Mouse (Mus musculus) lung, embryonic 16.5 days (tissue): Measurements from ENCODE around the gene Nim1k. TPM values are rescaled to one million over a fixed set of nuclear protein-coding genes. Genes with fewer than 3 reads are reported as not detected.

Source experiments
- ATAC-seq: fragments of 200-750 bp; cut with Nextera tagmentation; 2 replicates; pipeline ENCODE4 v1.8.0; 2017; ENCODE audit warnings: low read depth, mild to moderate bottlenecking, moderate library complexity
- H3K27ac ChIP-seq: fragments of 300-500 bp; sonication (generic); 2 replicates; pipeline ENCODE4 v1.5.1; 2014; ENCODE audit warnings: mild to moderate bottlenecking, control low read depth, low read length
- H3K27me3 ChIP-seq: fragments of 300-500 bp; sonication (generic); 2 replicates; pipeline ENCODE4 v1.6.1; 2014; ENCODE audit warnings: low read depth, low read length, mixed read lengths; ENCODE audit not compliant: control insufficient read depth, insufficient read depth
- H3K36me3 ChIP-seq: fragments of 300-500 bp; sonication (generic); 2 replicates; pipeline ENCODE4 v1.6.1; 2014; ENCODE audit warnings: low read length; ENCODE audit not compliant: control insufficient read depth, insufficient read depth
- H3K4me1 ChIP-seq: fragments of 300-500 bp; sonication (generic); replicated peaks from 2 replicates; pipeline ENCODE4 v1.6.1; 2014; ENCODE audit warnings: low read length, mixed read lengths; ENCODE audit not compliant: control insufficient read depth, insufficient read depth
- H3K4me2 ChIP-seq: fragments of 300-500 bp; sonication (generic); 2 replicates; pipeline ENCODE4 v1.6.1; 2014; ENCODE audit warnings: low read depth, low read length, control low read depth
- H3K4me3 ChIP-seq: fragments of 300-500 bp; sonication (generic); 2 replicates; pipeline ENCODE4 v1.5.1; 2014; ENCODE audit warnings: mild to moderate bottlenecking, low read length, control low read depth
- H3K9ac ChIP-seq: fragments of 300-500 bp; sonication (generic); 2 replicates; pipeline ENCODE4 v1.6.1; 2014; ENCODE audit warnings: low read length, control low read depth
- H3K9me3 ChIP-seq: fragments of 300-500 bp; sonication (generic); 2 replicates; pipeline ENCODE4 v1.6.1; 2016; ENCODE audit warnings: low read length; ENCODE audit not compliant: control insufficient read depth
- WGBS: fragments of 180-500 bp; shearing (Covaris S2); extraction: QIAGEN DNeasy Blood & Tissue Kit; methylation state at CpG from one replicate; pipeline ENCODE4 v1.1.7; 2014; 5-methylcytosine and 5-hydroxymethylcytosine counted together
- polyA plus RNA-seq: library from polyadenylated mRNA; unstranded; fragments of >200 nt; fragmentation: Nextera tagmentation; extraction: Ambion mirVana; gene quantifications from 2 replicates; pipeline ENCODE4 v1.2.1, GENCODE M21; 2015

Gene Nim1k
- polyA plus RNA-seq, 1 experiment from 2014 or later: 0.99 TPM

DNA sequence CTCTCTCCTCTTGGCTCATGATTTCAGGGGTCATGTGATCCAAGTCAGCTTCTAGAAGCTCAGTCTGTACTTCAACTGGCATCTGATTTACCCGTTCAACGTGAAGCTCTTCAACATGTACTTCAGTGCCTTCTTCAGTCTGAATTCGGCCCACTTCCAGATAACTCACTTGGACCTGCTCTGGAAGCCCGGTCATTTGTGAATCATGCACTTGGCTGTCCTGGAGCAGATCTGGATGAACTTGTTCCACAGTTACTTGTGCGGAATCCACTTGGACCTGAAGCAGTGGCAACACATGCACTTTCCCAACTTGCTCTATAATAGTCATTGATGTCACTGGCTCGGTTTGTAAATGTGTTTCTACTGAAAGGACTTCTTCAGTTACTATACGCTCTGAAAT, 10.8 kb upstream of the Nim1k start:
- Histone ChIP-seq H3K9ac (no peak overlapping the region), H3K4me3 (no peak overlapping the region), H3K9me3 (no peaks in the 10 kb centered on the region), H3K27me3 (no peaks in the 10 kb centered on the region), H3K36me3 (peaks cover 32% of the 10 kb centered on the region), H3K4me1 (no peaks in the 10 kb centered on the region), H3K4me2 (no peak overlapping the region), H3K27ac (no peak overlapping the region)
- ATAC-seq: no peak
- WGBS: 78% methylated on average over 7 of the region's 7 CpGs

DNA sequence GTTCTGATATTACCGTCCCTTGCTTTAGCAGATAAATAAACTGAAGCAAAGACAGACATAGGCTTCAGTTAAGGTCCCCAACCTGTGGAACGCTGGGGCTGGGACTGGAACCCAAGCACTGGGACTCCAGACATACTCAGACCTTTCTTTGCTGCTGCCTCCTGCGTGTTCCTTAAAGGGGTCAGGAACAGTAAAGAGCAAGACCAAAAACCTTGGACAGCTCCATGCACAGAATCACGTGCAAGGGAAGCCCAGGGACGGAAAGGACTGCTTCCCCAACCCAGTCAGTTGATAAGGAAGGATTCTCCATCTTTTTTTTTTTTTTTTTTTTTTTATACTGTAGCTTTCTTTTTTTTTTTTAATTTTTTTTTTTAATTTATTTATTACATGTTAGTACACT, 1.1 kb upstream of the Nim1k start:
- Histone ChIP-seq H3K4me2 (no peak overlapping the region), H3K27me3 (no peaks in the 10 kb centered on the region), H3K36me3 (no peaks in the 10 kb centered on the region), H3K9me3 (no peaks in the 10 kb centered on the region), H3K9ac (no peak overlapping the region), H3K4me1 (peaks cover 11% of the 10 kb centered on the region), H3K4me3 (no peak overlapping the region), H3K27ac (no peak overlapping the region)
- ATAC-seq: no peak
- WGBS: 25% methylated on average over 5 of the region's 5 CpGs

DNA sequence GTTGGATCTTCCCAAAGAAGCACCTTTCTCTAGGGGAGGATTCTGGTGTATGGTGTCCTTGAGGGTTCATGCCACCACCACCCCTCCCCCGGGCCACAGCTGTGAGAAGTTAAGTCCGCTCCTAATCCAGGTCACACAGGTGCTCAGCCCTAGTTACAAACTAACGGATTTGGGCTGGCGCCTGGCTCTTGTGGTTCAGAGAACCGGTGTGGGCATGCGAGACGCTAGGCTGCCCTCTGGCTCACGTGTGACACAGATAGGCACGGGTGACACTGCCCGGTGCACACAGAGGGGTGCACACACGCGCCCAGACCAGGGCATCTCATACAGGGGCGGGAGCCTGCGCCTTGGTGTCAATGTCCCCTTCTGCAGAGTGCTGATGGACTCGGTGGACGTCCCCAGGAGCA, 538 bp downstream of the Nim1k start:
- Histone ChIP-seq H3K36me3 (no peaks in the 10 kb centered on the region), H3K9ac (peak overlapping the region; percentile 76), H3K4me2 (peak overlapping the region; percentile 95), H3K4me3 (peak overlapping the region; percentile 64), H3K27ac (no peak overlapping the region), H3K4me1 (peaks cover 11% of the 10 kb centered on the region), H3K27me3 (no peaks in the 10 kb centered on the region), H3K9me3 (no peaks in the 10 kb centered on the region)
- peak; percentile 50 for ATAC-seq
- WGBS: 2% methylated on average over 16 of the region's 16 CpGs

DNA sequence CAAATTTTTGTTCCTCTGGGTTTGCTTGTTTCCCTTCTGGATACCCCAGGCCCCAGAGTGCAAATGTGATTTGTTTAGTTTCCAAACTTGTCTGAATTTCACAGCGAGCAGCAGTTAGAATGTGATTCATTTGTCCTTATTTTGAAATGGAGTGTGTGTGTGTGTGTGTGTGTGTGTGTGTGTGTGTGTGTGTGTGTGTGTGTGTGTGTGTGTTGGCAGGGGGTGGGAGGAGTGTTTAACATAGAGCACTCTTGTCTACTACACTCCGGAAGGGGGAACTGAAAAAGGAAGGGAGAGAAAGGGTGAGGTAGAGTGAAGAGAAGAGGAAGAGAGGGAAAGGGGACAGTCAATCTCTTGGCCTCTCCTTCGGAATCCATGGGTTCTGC, 1.1 kb downstream of the Nim1k start:
- peak overlapping the region; percentile 95; the same call in 1 of the 2 replicates for H3K4me2 ChIP-seq
- ATAC-seq: no peak
- WGBS: 22% methylated on average over 3 of the region's 3 CpGs

DNA sequence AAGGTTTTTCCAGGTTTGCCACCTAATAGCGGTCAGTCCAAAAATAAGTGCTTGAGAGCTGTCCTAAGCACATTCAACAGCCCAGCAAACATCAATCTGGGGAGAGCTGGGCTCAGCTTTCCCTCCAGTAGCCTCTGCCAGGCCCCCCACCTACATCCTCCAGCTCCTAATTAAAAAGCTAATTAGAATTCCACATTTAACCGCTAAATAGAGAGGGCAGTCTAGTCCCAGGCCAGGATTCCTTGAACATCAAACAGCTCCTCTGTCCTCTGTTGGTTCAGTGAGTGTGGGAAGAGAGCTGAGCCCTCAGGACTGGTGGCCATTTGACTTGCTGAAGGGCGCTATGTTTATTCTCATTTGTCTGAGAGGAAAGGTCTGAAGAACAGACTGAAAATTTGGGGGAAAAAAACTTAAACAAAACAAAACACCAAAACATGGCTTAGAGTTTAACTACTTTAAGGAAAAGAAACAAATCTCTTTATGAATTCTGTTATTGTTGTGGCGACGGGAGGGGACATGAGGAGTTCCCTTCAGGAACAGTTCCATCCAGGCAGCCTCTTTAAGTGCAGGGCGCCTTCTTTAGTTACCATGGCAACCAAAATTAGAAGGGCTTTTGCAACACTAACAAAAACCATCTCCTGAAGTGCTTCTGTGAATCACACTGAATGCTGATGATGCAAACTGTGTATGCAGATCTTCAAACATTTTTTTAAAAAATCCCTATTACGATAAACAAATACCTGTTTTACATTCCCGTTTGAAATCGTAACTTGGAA, 1.6 kb downstream of the Nim1k start:
- Histone ChIP-seq H3K4me2 (no peak overlapping the region), H3K9me3 (no peaks in the 10 kb centered on the region), H3K27ac (no peak overlapping the region), H3K4me3 (no peak overlapping the region), H3K27me3 (no peaks in the 10 kb centered on the region), H3K36me3 (no peaks in the 10 kb centered on the region), H3K9ac (no peak overlapping the region), H3K4me1 (peaks cover 11% of the 10 kb centered on the region)
- ATAC-seq: no peak
- 60% methylated on average over 9 of the region's 9 CpGs for WGBS

More for the DNA sequence above, 1.1 kb downstream of the Nim1k start:
- no peak overlapping the region for H3K4me3 ChIP-seq
- H3K4me1 ChIP-seq: peaks cover 11% of the 10 kb centered on the region
- no peak overlapping the region for H3K27ac ChIP-seq
- H3K36me3 ChIP-seq: no peaks in the 10 kb centered on the region
- H3K9me3 ChIP-seq: no peaks in the 10 kb centered on the region
- no peak overlapping the region for H3K9ac ChIP-seq
- no peaks in the 10 kb centered on the region for H3K27me3 ChIP-seq

DNA sequence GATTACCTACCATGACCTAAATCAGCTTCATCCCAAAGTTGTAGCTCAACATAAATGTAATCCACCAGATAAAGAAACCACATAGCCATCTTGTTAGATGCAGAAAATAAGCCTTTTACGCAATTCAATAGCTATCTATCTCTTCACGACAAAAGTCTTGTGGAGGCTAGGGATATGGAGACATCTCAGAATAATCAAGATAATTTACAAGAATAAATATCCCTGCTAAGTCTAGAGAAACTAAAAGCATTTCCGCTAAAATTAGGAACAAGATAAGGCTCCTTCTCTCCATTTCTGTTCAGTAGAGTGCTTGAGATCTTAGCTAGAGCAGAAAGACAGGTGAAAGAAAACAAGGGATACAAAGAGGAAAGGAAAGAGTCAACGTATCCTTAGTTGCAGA, 8.8 kb downstream of the Nim1k start:
- Histone ChIP-seq H3K36me3 (no peaks in the 10 kb centered on the region), H3K4me3 (no peak overlapping the region), H3K27ac (no peak overlapping the region), H3K9me3 (no peaks in the 10 kb centered on the region), H3K9ac (no peak overlapping the region), H3K27me3 (no peaks in the 10 kb centered on the region), H3K4me1 (peaks cover 1% of the 10 kb centered on the region; the same call in 1 of the 2 replicates), H3K4me2 (no peak overlapping the region)
- no peak for ATAC-seq
- WGBS: 81% methylated on average over 4 of the region's 4 CpGs

DNA sequence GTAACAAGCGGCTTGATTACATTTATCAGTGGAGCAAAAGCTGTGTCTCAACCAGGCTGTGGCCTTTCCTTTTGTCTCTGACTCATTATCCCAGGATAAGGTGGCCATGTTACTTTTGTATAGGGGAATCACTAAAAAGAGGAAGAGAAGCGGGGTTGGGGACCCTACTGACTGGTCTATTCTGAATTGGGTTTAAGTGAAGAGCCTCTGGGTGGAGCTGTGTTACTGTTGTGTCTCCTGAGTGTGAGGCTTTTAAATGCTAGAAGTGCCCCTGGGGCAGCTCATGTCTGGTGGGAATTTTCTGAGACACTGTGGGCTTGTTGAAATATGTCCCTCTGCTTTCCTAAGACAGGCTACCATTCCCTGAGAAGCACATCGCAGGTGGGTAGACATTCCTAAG, 12.2 kb downstream of the Nim1k start:
- WGBS: 76% methylated on average over 3 of the region's 3 CpGs
- Histone ChIP-seq H3K4me1 (peaks cover 2% of the 10 kb centered on the region; the same call in 1 of the 2 replicates), H3K27me3 (no peaks in the 10 kb centered on the region), H3K9ac (no peak overlapping the region), H3K36me3 (no peaks in the 10 kb centered on the region), H3K9me3 (no peaks in the 10 kb centered on the region), H3K4me3 (no peak overlapping the region), H3K4me2 (no peak overlapping the region), H3K27ac (no peak overlapping the region)
- ATAC-seq: no peak

DNA sequence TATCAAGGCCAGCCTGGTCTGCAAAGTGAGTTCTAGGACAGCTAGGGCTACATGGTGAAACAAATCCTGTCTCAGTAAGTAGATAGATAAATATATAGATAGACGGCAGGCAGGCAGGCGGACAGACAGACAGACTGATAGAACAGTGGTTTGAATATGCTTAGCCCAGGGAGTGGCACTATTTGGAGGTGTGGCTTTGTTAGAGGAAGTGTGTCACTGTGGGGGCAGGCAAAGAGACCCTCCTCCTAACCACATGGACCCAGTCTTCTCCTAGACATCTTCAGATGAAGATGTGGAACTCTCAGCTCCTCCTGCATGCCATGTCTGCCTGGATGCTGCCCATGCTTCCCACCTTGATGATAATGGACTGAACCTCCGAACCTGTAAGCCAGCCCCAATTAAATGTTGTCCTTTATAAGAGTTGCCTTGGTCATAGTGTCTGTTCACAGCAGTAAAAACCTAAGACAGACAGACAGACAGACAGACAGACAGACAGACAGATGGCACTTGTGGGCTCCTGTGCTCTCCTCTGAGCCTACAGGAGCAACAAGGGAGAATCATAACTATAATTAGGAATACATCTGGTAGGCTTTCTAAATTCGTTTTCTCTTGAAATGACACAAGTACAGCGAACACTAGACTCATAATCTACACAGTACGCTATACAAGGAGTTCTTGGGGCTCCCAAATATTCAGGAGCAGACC, 12.8 kb downstream of the Nim1k start:
- peaks cover 2% of the 10 kb centered on the region; the same call in 1 of the 2 replicates for H3K4me1 ChIP-seq
- H3K27ac ChIP-seq: no peak overlapping the region
- H3K4me2 ChIP-seq: no peak overlapping the region
- no peak overlapping the region for H3K9ac ChIP-seq
- H3K36me3 ChIP-seq: no peaks in the 10 kb centered on the region
- no peaks in the 10 kb centered on the region for H3K27me3 ChIP-seq
- H3K4me3 ChIP-seq: no peak overlapping the region
- no peak for ATAC-seq
- WGBS: 81% methylated on average over 6 of the region's 6 CpGs
- H3K9me3 ChIP-seq: no peaks in the 10 kb centered on the region

DNA sequence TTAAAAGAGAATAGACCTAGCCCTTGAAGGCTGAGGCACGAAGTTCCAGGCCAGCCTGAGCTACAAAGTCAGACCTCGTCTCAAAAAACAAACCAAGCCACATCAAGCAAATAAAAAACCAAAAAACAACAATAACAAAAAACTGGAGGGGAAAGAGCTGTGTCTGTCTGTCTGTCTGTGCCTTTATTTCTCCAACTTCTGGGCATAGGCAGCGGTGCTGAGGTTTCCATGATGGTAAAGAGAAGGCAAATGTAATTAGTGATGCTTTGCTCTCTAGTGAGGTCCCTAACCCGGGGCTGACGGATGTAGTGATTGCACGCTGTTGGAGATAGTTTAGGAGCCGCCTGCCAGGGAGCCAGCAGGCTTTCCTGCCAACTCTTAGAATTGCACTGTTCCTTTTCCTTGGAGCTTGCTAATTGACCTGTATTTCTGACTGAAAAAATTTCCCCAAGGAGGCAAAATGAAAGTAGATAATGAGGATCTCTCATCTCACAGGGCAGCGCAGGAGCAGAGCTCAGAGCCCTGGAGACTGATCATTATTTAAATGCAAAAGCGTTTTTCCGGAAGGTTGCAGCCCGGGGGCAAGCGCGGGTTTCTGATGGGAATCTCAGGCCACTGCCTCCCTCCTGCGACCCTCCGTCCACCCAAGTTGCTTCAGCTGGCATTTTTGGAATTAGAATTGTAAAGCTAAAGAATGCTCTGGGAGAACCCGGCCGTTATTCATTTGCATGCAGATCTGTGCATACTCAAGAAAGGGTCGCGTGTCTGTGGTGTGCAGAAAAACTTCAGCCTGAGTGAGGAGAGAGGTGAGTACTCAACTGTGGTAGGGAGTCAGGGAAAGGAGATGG, 14.1 kb downstream of the Nim1k start:
- peaks cover 2% of the 10 kb centered on the region; the same call in 1 of the 2 replicates for H3K4me1 ChIP-seq
- no peaks in the 10 kb centered on the region for H3K9me3 ChIP-seq
- H3K9ac ChIP-seq: peak overlapping the region; percentile 36; the same call in 1 of the 2 replicates
- H3K36me3 ChIP-seq: no peaks in the 10 kb centered on the region
- 9% methylated on average over 19 of the region's 19 CpGs for WGBS
- no peak for ATAC-seq
- no peak overlapping the region for H3K27ac ChIP-seq
- H3K27me3 ChIP-seq: no peaks in the 10 kb centered on the region
- H3K4me3 ChIP-seq: peak overlapping the region; percentile 27
- H3K4me2 ChIP-seq: peak overlapping the region; percentile 52
